Mouse (Mus musculus): ENCODE data around the gene Grb10.

- no peak for TF ChIP-seq CTCF (IDR thresholded peaks at IDR 0.05; ENCODE audit: extremely low read depth, insufficient read depth, low read length)
- TF ChIP-seq POLR2A (IDR thresholded peaks at IDR 0.05; ENCODE audit: extremely low read depth, insufficient read depth, low read length) = no peak
Observed at GRCm38 (mm10) chr11:12079231-12079630, 40.7 kb upstream of the Grb10 start.

Measured in cortical plate, adult 2 months (tissue).